Mouse (Mus musculus) activated CD4-positive, CD25-positive, alpha-beta regulatory T cell (primary cell): ENCODE data around the gene Maneal. TPM values are rescaled to one million over a fixed set of nuclear protein-coding genes. Genes with fewer than 3 reads are reported as not detected.

Experiments used
- polyA plus RNA-seq, 2 experiments: library from polyadenylated mRNA; unstranded; fragments of 100-300 nt; shearing (Covaris generic); gene quantifications; one replicate each; pipeline ENCODE4 v1.2.1; 2017

Gene Maneal
- 1 to 10 TPM; 1.8 to 2.5 TPM for polyA plus RNA-seq

GRCm38 (mm10) chr4:124861283-124862188, at the start of gene Maneal:
Maneal (minus strand) TSS chr4:124862171.

GRCm38 (mm10) chr4:124880599-124880998, 18.6 kb upstream of the Maneal start, which contains the start of gene Epha10:
Epha10 (plus strand) TSS chr4:124880899.

GRCm38 (mm10) chr4:124850933-124851658, 10.9 kb downstream of the Maneal start, which contains the start of gene 1110065P20Rik:
1110065P20Rik (minus strand) TSS chr4:124851196.

GRCm38 (mm10) chr4:124850261-124850913, 11.6 kb downstream of the Maneal start, which contains the start of gene Yrdc:
Yrdc (plus strand) TSS chr4:124850679.

Other genes starting within 250 kb of the Maneal start
- gene Pou3f1, start 205.4 kb downstream of the Maneal start, polyA plus RNA-seq, result under 1 TPM in 1 of 2 experiments, not detected in 1; 0.11 TPM
- 10 to 100 TPM; 63.2 to 64.8 TPM for gene Utp11, start 168.6 kb downstream of the Maneal start, polyA plus RNA-seq
- under 1 TPM; 0.69 to 0.98 TPM for gene Fhl3, start 161.5 kb downstream of the Maneal start, polyA plus RNA-seq
- 100 to 1,000 TPM; 110 to 142 TPM for gene Sf3a3, start 147.4 kb downstream of the Maneal start, polyA plus RNA-seq
- 100 to 1,000 TPM; 102 to 110 TPM for gene Inpp5b, start 120.3 kb downstream of the Maneal start, polyA plus RNA-seq
- gene Mtf1, start 60.1 kb downstream of the Maneal start, polyA plus RNA-seq, result 10 to 100 TPM; 20.1 to 23.4 TPM
- 10 to 100 TPM; 66.2 to 98.8 TPM for gene Yrdc, start 11.5 kb downstream of the Maneal start, polyA plus RNA-seq
- 10 to 100 TPM; 24.1 to 36.1 TPM for gene 1110065P20Rik, start 11.0 kb downstream of the Maneal start, polyA plus RNA-seq
- under 1 TPM in 1 of 2 experiments, not detected in 1; 0.12 TPM for gene Epha10, start 18.7 kb upstream of the Maneal start, polyA plus RNA-seq
- 1 to 10 TPM; 6.3 to 9.8 TPM for gene 9930104L06Rik, start 74.9 kb upstream of the Maneal start, polyA plus RNA-seq
- 10 to 100 TPM; 25.4 to 26.0 TPM for gene Cdca8, start 77.1 kb upstream of the Maneal start, polyA plus RNA-seq
- not detected for gene Rspo1, start 124.3 kb upstream of the Maneal start, polyA plus RNA-seq
- 10 to 100 TPM; 71.1 to 88.8 TPM for gene Gnl2, start 154.4 kb upstream of the Maneal start, polyA plus RNA-seq
- not detected for gene Dnali1, start 203.5 kb upstream of the Maneal start, polyA plus RNA-seq
- 10 to 100 TPM; 32.9 to 48.8 TPM for gene Snip1, start 204.5 kb upstream of the Maneal start, polyA plus RNA-seq
- gene Meaf6, start 223.0 kb upstream of the Maneal start, polyA plus RNA-seq, result 10 to 100 TPM; 47.4 to 53.2 TPM